ENCODE assay signal across 8 mouse cellular contexts in genomic region chr17:34592581-34593549, GRCm38 (mm10). TPM values are rescaled to one million over a fixed set of nuclear protein-coding genes. Genes with fewer than 3 reads are reported as not detected.
A peak's percentile ranks its signal among the peaks of the same experiment; 100 is the strongest.
DNase-seq lines count a peak whose midpoint lies in the region; ATAC-seq lines count a peak whose summit lies in the region.

No protein-coding gene starts in this region.

- H3K36me3 ChIP-seq in hindbrain, embryonic 10.5 days, result peaks cover 34% of the 10 kb centered on the region
- H3K36me3 ChIP-seq in liver, embryonic 12.5 days, result peaks cover 28% of the 10 kb centered on the region
- peaks cover 18% of the 10 kb centered on the region for H3K36me3 ChIP-seq in neural tube, embryonic 13.5 days

- no peaks in the 10 kb centered on the region for H3K27me3 ChIP-seq in hindbrain, embryonic 10.5 days (ENCODE audit: insufficient read depth, poor library complexity, severe bottlenecking)
- H3K27me3 ChIP-seq in liver, embryonic 12.5 days (replicated peaks), result no peaks in the 10 kb centered on the region
- H3K27me3 ChIP-seq in neural tube, embryonic 13.5 days, result no peaks in the 10 kb centered on the region

- H3K4me2 ChIP-seq in liver, embryonic 12.5 days, result peak overlapping the region; percentile 99
- peak overlapping the region; percentile 91 for H3K4me2 ChIP-seq in neural tube, embryonic 13.5 days

- intact Hi-C loops in gastrocnemius, postnatal 14 days (cut with DNase I; ENCODE audit: low total_unique reads), result no loop called here

- ATAC-seq in liver, embryonic 12.5 days, result peak; percentile 1; the same call in 1 of the 2 replicates
- peak; percentile 33 for ATAC-seq in neural tube, embryonic 13.5 days (ENCODE audit: low read depth)

- peak overlapping the region; percentile 87 for H3K4me3 ChIP-seq in hindbrain, embryonic 10.5 days
- H3K4me3 ChIP-seq in liver, embryonic 12.5 days, result peak overlapping the region; percentile 92
- peak overlapping the region; percentile 81 for H3K4me3 ChIP-seq in neural tube, embryonic 13.5 days

- peaks cover 96% of the 10 kb centered on the region for H3K4me1 ChIP-seq in hindbrain, embryonic 10.5 days (replicated peaks)
- peaks cover 93% of the 10 kb centered on the region for H3K4me1 ChIP-seq in liver, embryonic 12.5 days
- H3K4me1 ChIP-seq in neural tube, embryonic 13.5 days (replicated peaks), result peaks cover 76% of the 10 kb centered on the region

- H3K9ac ChIP-seq in liver, embryonic 12.5 days, result peak overlapping the region; percentile 97
- peak overlapping the region; percentile 98 for H3K9ac ChIP-seq in neural tube, embryonic 13.5 days

- H3K27ac ChIP-seq in hindbrain, embryonic 10.5 days, result peak overlapping the region; percentile 99
- H3K27ac ChIP-seq in liver, embryonic 12.5 days, result peak overlapping the region; percentile 89
- peak overlapping the region; percentile 99 for H3K27ac ChIP-seq in neural tube, embryonic 13.5 days (replicated peaks)

- peak; percentile 39 for DNase-seq in gastrocnemius, postnatal 10 days
- no peak for DNase-seq in gastrocnemius, postnatal 14 days
- peak; percentile 86 for DNase-seq in ES-CJ7 (ENCODE audit: low read depth, low spot score)
- DNase-seq in embryo, embryonic 10 days (ENCODE audit: low spot score), result peak; percentile 75
- peak; percentile 63 for DNase-seq in hindbrain, embryonic 10.5 days (ENCODE audit: low spot score)
- no peak for DNase-seq in urinary bladder, postnatal 4 days (ENCODE audit: low spot score in 2 of 2)

- no peaks in the 10 kb centered on the region for H3K9me3 ChIP-seq in hindbrain, embryonic 10.5 days
- no peaks in the 10 kb centered on the region for H3K9me3 ChIP-seq in liver, embryonic 12.5 days (replicated peaks)
- H3K9me3 ChIP-seq in neural tube, embryonic 13.5 days, result no peaks in the 10 kb centered on the region

- under 1% methylated on average over 32 of the region's 32 CpGs for WGBS in hindbrain, embryonic 10.5 days
- WGBS in liver, embryonic 12.5 days (ENCODE audit: insufficient replicate concordance), result 4% methylated on average over 32 of the region's 32 CpGs
- 2% methylated on average over 27 of the region's 32 CpGs for WGBS in neural tube, embryonic 13.5 days

RNA-seq across cellular contexts. Expression of gene Pbx2, which starts 1.8 kb away (rescaled TPM):
- total RNA-seq in gastrocnemius, postnatal 10 days (2021), result 10 to 100 TPM; 24.2 to 30.9 TPM
- 10 to 100 TPM; 17.3 to 17.9 TPM for total RNA-seq in gastrocnemius, postnatal 14 days (2021)
- polyA plus RNA-seq in hindbrain, embryonic 10.5 days (2016; fragmentation: Nextera tagmentation; extraction: Ambion mirVana), result 17.7 and 17.8 TPM in 2 replicates
- 6.9 and 8.3 TPM in 2 replicates for polyA plus RNA-seq in liver, embryonic 12.5 days (2016; fragmentation: Nextera tagmentation; extraction: Ambion mirVana)
- polyA plus RNA-seq in neural tube, embryonic 13.5 days (2015; fragmentation: Nextera tagmentation; extraction: Ambion mirVana), result 9.2 and 10.2 TPM in 2 replicates

RNA-seq across cellular contexts. Expression of gene Gpsm3, which starts 3.3 kb away (rescaled TPM):
- 1 to 10 TPM; 3.2 to 5.0 TPM for total RNA-seq in gastrocnemius, postnatal 10 days (2021)
- 1 to 10 TPM; 3.1 to 3.6 TPM for total RNA-seq in gastrocnemius, postnatal 14 days (2021)
- polyA plus RNA-seq in hindbrain, embryonic 10.5 days (2016; fragmentation: Nextera tagmentation; extraction: Ambion mirVana), result 8.1 and 8.4 TPM in 2 replicates
- 10.7 and 11.0 TPM in 2 replicates for polyA plus RNA-seq in liver, embryonic 12.5 days (2016; fragmentation: Nextera tagmentation; extraction: Ambion mirVana)
- polyA plus RNA-seq in neural tube, embryonic 13.5 days (2015; fragmentation: Nextera tagmentation; extraction: Ambion mirVana), result 4.8 and 5.3 TPM in 2 replicates

RNA-seq across cellular contexts. Expression of gene Ager, which starts 4.8 kb away (rescaled TPM):
- 1 to 10 TPM; 1.1 to 1.4 TPM for total RNA-seq in gastrocnemius, postnatal 10 days (2021)
- under 1 TPM; 0.44 to 0.55 TPM for total RNA-seq in gastrocnemius, postnatal 14 days (2021)
- 2.0 and 2.7 TPM in 2 replicates for polyA plus RNA-seq in hindbrain, embryonic 10.5 days (2016; fragmentation: Nextera tagmentation; extraction: Ambion mirVana)
- 1.3 and 1.5 TPM in 2 replicates for polyA plus RNA-seq in liver, embryonic 12.5 days (2016; fragmentation: Nextera tagmentation; extraction: Ambion mirVana)
- polyA plus RNA-seq in neural tube, embryonic 13.5 days (2015; fragmentation: Nextera tagmentation; extraction: Ambion mirVana), result 2.0 and 2.2 TPM in 2 replicates

RNA-seq across cellular contexts. Expression of gene Rnf5, which starts 10.6 kb away (rescaled TPM):
- total RNA-seq in gastrocnemius, postnatal 10 days (2021), result 10 to 100 TPM; 19.8 to 21.8 TPM
- total RNA-seq in gastrocnemius, postnatal 14 days (2021), result 10 to 100 TPM; 17.1 to 18.6 TPM
- 202 and 223 TPM in 2 replicates for polyA plus RNA-seq in hindbrain, embryonic 10.5 days (2016; fragmentation: Nextera tagmentation; extraction: Ambion mirVana)
- polyA plus RNA-seq in liver, embryonic 12.5 days (2016; fragmentation: Nextera tagmentation; extraction: Ambion mirVana), result 94.8 and 101 TPM in 2 replicates
- 260 and 270 TPM in 2 replicates for polyA plus RNA-seq in neural tube, embryonic 13.5 days (2015; fragmentation: Nextera tagmentation; extraction: Ambion mirVana)

RNA-seq across cellular contexts. Expression of gene Agpat1, which starts 11.2 kb away (rescaled TPM):
- total RNA-seq in gastrocnemius, postnatal 10 days (2021), result 10 to 100 TPM; 38.0 to 39.4 TPM
- 10 to 100 TPM; 38.8 to 39.1 TPM for total RNA-seq in gastrocnemius, postnatal 14 days (2021)
- polyA plus RNA-seq in hindbrain, embryonic 10.5 days (2016; fragmentation: Nextera tagmentation; extraction: Ambion mirVana), result 68.1 and 104 TPM in 2 replicates
- 31.2 and 31.7 TPM in 2 replicates for polyA plus RNA-seq in liver, embryonic 12.5 days (2016; fragmentation: Nextera tagmentation; extraction: Ambion mirVana)
- polyA plus RNA-seq in neural tube, embryonic 13.5 days (2015; fragmentation: Nextera tagmentation; extraction: Ambion mirVana), result 89.5 and 99.6 TPM in 2 replicates

Comparison
In these comparisons a context has a peak if more than half of its experiments do, and no peak if none do; other contexts are left out.
1. DNase-seq: peak in gastrocnemius, postnatal 10 days (single experiment), ES-CJ7 (single experiment), embryo, embryonic 10 days (single experiment) and hindbrain, embryonic 10.5 days (single experiment); none in gastrocnemius, postnatal 14 days (single experiment) and urinary bladder, postnatal 4 days (0 of 2).
2. Peak in every context shown above with its lines, with median percentiles within 50 percentile points of each other: H3K27ac ChIP-seq and H3K4me3 ChIP-seq.